Mouse (Mus musculus) hindbrain, embryonic 13.5 days (tissue): ENCODE data around the gene Cd4. TPM values are rescaled to one million over a fixed set of nuclear protein-coding genes. Genes with fewer than 3 reads are reported as not detected.

Experiments
- ATAC-seq: fragments of 200-750 bp; cut with Nextera tagmentation; 2 replicates; pipeline ENCODE4 v1.8.0; 2017; ENCODE audit warnings: moderate TSS enrichment; ENCODE audit not compliant: low FRiP score
- H3K27ac ChIP-seq: fragments of 300-500 bp; sonication (generic); 2 replicates; pipeline ENCODE4 v1.5.1; 2015; ENCODE audit warnings: inconsistent platforms, mild to moderate bottlenecking, moderate library complexity
- H3K27me3 ChIP-seq: fragments of 300-500 bp; sonication (generic); 2 replicates; pipeline ENCODE4 v1.6.1; 2015; ENCODE audit warnings: mild to moderate bottlenecking, inconsistent platforms
- H3K36me3 ChIP-seq: fragments of 300-500 bp; sonication (generic); 2 replicates; pipeline ENCODE4 v1.6.1; 2015; ENCODE audit warnings: mild to moderate bottlenecking, inconsistent platforms
- H3K4me1 ChIP-seq: fragments of 300-500 bp; sonication (generic); replicated peaks from 2 replicates; pipeline ENCODE4 v1.6.1; 2015; ENCODE audit warnings: inconsistent platforms
- H3K4me2 ChIP-seq: fragments of 300-500 bp; sonication (generic); 2 replicates; pipeline ENCODE4 v1.6.1; 2015; ENCODE audit warnings: inconsistent platforms, mild to moderate bottlenecking, moderate library complexity
- H3K4me3 ChIP-seq: fragments of 300-500 bp; sonication (generic); 2 replicates; pipeline ENCODE4 v1.5.1; 2015; ENCODE audit warnings: mild to moderate bottlenecking, inconsistent platforms
- H3K9ac ChIP-seq: fragments of 300-500 bp; sonication (generic); 2 replicates; pipeline ENCODE4 v1.6.1; 2015; ENCODE audit warnings: mild to moderate bottlenecking, inconsistent platforms
- H3K9me3 ChIP-seq: fragments of 300-500 bp; sonication (generic); 2 replicates; pipeline ENCODE4 v1.6.1; 2016; ENCODE audit warnings: inconsistent platforms
- WGBS: fragments of 180-500 bp; shearing (Covaris S2); methylation state at CpG from one replicate; pipeline ENCODE4 v1.1.7; 2015; 5-methylcytosine and 5-hydroxymethylcytosine counted together
- polyA plus RNA-seq: library from polyadenylated mRNA; unstranded; fragments of >200 nt; fragmentation: Nextera tagmentation; extraction: Ambion mirVana; gene quantifications from 2 replicates; pipeline ENCODE4 v1.2.1, GENCODE M21; 2015

Gene Cd4
- polyA plus RNA-seq, 1 experiment from 2014 or later, result 0.19 TPM

- H3K27me3 ChIP-seq, result no peaks in the 10 kb centered on the region
Measured at GRCm38 (mm10) chr6:124920318-124921085, 32.5 kb upstream of the Cd4 start.

DNA sequence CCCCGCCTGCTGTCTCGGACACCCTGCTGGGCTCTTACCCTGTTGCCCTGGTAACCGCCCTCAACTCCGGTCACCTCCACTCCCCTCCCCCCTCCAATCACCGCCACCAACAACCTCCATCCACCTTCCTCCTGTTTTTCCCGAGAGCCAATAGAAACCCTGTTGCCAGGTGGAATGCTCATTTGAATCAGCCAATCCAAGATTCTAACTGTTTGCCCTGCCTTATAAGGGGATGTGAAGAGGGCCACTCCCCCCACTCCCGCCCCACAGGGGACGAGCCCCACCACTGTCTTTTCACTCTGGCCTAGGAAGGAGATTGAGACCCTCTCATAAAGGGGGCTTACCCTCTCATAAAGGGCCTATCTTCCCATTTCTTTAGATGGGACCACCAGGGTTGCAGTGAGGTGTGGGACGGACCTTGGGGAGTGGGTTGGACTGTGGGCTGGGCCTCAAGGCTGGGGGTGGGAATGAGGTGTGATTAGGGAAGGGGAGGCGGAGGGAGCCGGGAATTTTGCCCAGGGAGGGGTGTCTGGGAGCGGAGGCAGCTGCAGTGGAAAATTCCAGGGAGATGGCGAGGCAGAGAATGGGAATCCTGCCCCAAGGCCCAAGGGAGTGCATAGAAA is 31.8 kb upstream of the Cd4 start, which contains the start of gene Ptms:
Ptms (minus strand) TSS at position 409 of the 623 bp plus-strand sequence.
- ATAC-seq, result peak; percentile 85
- Histone ChIP-seq H3K4me1 (peaks cover 48% of the 10 kb centered on the region), H3K9me3 (no peaks in the 10 kb centered on the region), H3K4me3 (peak within 1 kb of the TSS; percentile 93), H3K4me2 (peak within 1 kb of the TSS; percentile 100), H3K27me3 (no peaks in the 10 kb centered on the region), H3K27ac (peak within 1 kb of the TSS; percentile 100), H3K36me3 (peaks cover 2% of the 10 kb centered on the region), H3K9ac (peak within 1 kb of the TSS; percentile 100)
- under 1% methylated on average over 13 of the region's 13 CpGs for WGBS

More at GRCm38 (mm10) chr6:124920318-124921085, 32.5 kb upstream of the Cd4 start:
- Histone ChIP-seq H3K4me3 (peak overlapping the region; percentile 93), H3K27ac (peak overlapping the region; percentile 100), H3K4me2 (peak overlapping the region; percentile 100), H3K9ac (peak overlapping the region; percentile 63), H3K4me1 (peaks cover 46% of the 10 kb centered on the region), H3K36me3 (no peaks in the 10 kb centered on the region), H3K9me3 (no peaks in the 10 kb centered on the region)
- no peak for ATAC-seq
- WGBS, result 24% methylated on average over 9 of the region's 9 CpGs

- peak overlapping the region; percentile 93 for H3K4me3 ChIP-seq
- peak overlapping the region; percentile 100 for H3K27ac ChIP-seq
- no peaks in the 10 kb centered on the region for H3K9me3 ChIP-seq
- 15% methylated on average over 13 of the region's 14 CpGs for WGBS
- peaks cover 56% of the 10 kb centered on the region for H3K4me1 ChIP-seq
- no peaks in the 10 kb centered on the region for H3K27me3 ChIP-seq
- H3K9ac ChIP-seq, result peak overlapping the region; percentile 100
- no peak for ATAC-seq
- peak overlapping the region; percentile 100 for H3K4me2 ChIP-seq
- H3K36me3 ChIP-seq, result peaks cover 10% of the 10 kb centered on the region
Measured at GRCm38 (mm10) chr6:124918890-124919627, 31.0 kb upstream of the Cd4 start.

DNA sequence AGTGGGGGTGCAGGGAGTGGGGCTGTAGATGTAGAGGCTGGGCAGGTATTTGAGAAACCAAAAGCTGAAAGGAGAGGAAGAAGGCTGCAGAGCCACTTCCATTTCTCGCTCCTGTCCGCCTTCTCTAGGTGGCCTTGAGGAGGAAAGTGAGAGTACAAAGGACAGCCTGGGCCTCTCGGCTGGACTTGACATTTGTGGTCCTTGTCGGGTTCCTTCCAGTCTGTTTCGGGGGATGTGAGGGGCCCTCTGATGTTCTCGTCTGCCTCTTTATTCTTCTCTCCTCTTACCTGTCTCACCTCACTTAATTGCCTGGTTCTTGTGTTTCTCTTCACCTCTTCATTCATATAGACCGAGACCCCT is 30.3 kb upstream of the Cd4 start:
- Histone ChIP-seq H3K9me3 (no peaks in the 10 kb centered on the region), H3K27me3 (no peaks in the 10 kb centered on the region), H3K4me1 (peaks cover 63% of the 10 kb centered on the region), H3K4me3 (peak overlapping the region; percentile 93), H3K4me2 (peak overlapping the region; percentile 100), H3K36me3 (peaks cover 17% of the 10 kb centered on the region), H3K9ac (peak overlapping the region; percentile 100), H3K27ac (peak overlapping the region; percentile 100)
- no peak for ATAC-seq
- WGBS, result 3% methylated on average over 7 of the region's 7 CpGs

DNA sequence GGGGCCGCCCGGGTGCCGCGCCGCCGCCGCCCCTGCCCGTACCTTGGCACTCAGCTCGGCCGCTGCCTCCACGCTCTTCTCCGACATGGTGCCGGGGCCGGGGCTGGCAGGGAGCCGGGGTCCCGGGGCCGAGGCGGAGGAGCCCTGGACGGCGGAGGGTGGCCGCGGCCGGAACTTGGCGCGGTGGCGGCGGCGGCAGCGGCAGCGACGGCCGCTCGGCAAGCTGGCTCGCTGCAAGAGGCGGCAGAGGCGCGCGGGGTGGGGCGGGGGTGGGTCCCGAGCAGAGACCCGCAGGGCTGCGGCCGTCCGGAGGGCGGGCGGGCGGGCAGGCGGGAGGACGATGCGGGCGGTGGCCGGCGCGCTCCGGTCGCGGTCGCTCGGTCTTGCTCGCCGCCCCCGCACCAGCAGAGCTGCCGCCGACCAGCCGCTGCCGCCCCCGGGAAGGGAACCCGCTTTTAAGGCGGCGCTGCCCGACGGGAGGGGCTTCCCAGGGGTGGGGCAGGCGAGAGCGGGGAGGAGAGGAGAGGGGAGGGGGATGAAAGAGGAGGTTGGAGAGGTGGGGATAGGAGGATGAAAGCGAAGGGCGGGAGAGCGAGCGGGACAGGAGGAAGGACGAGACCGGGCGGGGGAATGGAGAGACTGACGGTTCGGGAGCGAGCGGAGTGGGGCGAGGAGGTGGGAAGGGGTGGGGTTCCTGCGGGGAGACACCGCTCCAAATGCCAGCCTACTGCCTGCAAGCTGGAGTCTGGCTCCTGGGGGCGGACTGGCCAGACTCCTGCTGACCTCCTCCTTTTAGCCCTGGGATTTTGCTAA is 29.7 kb upstream of the Cd4 start:
- H3K4me1 ChIP-seq, result peaks cover 69% of the 10 kb centered on the region

GRCm38 (mm10) chr6:124916695-124917517 is 28.9 kb upstream of the Cd4 start:
- Histone ChIP-seq H3K4me1 (peaks cover 70% of the 10 kb centered on the region), H3K9ac (peak overlapping the region; percentile 100), H3K36me3 (peaks cover 27% of the 10 kb centered on the region), H3K4me2 (peak overlapping the region; percentile 100), H3K27ac (peak overlapping the region; percentile 100), H3K27me3 (no peaks in the 10 kb centered on the region), H3K4me3 (peak overlapping the region; percentile 93), H3K9me3 (no peaks in the 10 kb centered on the region)
- peak; percentile 40 for ATAC-seq
- under 1% methylated on average over 40 of the region's 67 CpGs for whole genome bisulfite sequencing

More for the DNA sequence above, 29.7 kb upstream of the Cd4 start:
- ATAC-seq, result peak; percentile 69
- peaks cover 23% of the 10 kb centered on the region for H3K36me3 ChIP-seq
- H3K9me3 ChIP-seq, result no peaks in the 10 kb centered on the region
- peak overlapping the region; percentile 100 for H3K4me2 ChIP-seq
- peak overlapping the region; percentile 100 for H3K9ac ChIP-seq
- WGBS, result under 1% methylated on average over 76 of the region's 89 CpGs
- peak overlapping the region; percentile 100 for H3K27ac ChIP-seq
- no peaks in the 10 kb centered on the region for H3K27me3 ChIP-seq
- H3K4me3 ChIP-seq, result peak overlapping the region; percentile 93

- H3K4me2 ChIP-seq, result peak overlapping the region; percentile 100
- no peak for ATAC-seq
- H3K4me3 ChIP-seq, result peak overlapping the region; percentile 93
- 3% methylated on average over 12 of the region's 12 CpGs for WGBS
- H3K36me3 ChIP-seq, result peaks cover 27% of the 10 kb centered on the region
- H3K27me3 ChIP-seq, result no peaks in the 10 kb centered on the region
- H3K4me1 ChIP-seq, result peaks cover 68% of the 10 kb centered on the region
- peak overlapping the region; percentile 100 for H3K27ac ChIP-seq
- H3K9me3 ChIP-seq, result no peaks in the 10 kb centered on the region
- H3K9ac ChIP-seq, result peak overlapping the region; percentile 100
Measured at GRCm38 (mm10) chr6:124915942-124916694, 28.1 kb upstream of the Cd4 start.

DNA sequence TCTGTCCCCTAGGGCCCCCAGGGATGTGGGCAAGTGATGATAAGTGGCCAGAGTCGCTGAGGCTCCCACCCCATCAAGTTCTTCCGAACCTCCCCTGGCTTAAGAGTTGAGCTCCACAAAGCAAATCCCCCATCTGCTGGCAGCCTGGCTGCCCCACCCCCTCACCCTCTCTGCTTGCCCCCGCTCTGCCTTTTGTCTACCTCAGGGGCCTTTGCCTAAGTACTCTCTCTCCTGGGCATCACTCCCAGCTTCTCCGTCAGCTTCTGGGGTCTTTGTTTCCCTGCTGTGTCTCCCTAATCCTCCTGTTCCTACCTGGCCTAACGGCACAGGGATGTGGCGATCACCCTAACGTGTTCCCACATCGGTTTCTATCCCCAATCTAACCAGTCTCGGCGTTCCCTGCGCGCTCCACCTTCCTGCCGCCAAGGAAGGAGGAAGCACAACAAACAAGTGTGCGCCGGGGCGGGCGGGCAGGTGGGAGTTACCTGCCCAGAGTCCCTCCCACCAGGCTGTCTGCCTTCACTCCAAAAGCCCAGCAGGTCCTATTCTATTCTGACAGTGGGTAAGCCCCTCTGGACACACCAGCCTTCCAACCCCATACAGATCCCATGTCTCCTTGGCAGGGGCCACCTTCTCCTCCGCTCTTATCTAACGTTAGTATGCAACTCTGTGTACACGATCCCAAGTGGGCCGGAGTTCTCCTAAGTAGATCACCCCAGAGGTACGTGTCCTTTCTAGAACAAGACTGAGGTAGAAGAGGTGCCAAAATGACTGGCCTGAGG is 27.3 kb upstream of the Cd4 start:
- 9% methylated on average over 22 of the region's 22 CpGs for whole genome bisulfite sequencing
- H3K4me2 ChIP-seq, result peak overlapping the region; percentile 100
- H3K4me3 ChIP-seq, result peak overlapping the region; percentile 93
- peak overlapping the region; percentile 100 for H3K9ac ChIP-seq
- ATAC-seq, result no peak
- no peaks in the 10 kb centered on the region for H3K27me3 ChIP-seq
- peak overlapping the region; percentile 100 for H3K27ac ChIP-seq
- H3K4me1 ChIP-seq, result peaks cover 67% of the 10 kb centered on the region
- peaks cover 27% of the 10 kb centered on the region for H3K36me3 ChIP-seq
- H3K9me3 ChIP-seq, result no peaks in the 10 kb centered on the region

DNA sequence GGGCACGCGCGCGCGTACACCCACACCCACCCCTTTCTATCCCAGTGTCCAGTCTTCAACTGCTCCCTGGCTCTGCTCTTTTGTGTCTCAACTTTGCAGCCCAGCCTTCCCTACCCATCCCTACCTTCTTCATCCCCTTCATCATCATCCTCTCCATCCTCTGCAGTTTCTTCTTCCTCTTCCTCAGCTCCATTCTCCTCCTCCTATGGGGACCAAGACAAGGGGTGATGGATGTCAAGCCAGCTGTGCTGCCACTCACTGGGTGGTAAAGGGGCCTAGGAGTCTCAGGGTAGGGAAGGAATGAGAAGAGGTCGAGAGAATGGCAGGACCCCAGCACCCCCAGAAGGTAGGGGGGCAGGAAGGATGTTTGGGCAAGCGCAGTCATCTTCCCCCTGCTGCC is 26.5 kb upstream of the Cd4 start:
- Histone ChIP-seq H3K9ac (peak overlapping the region; percentile 100), H3K4me1 (peaks cover 69% of the 10 kb centered on the region), H3K27me3 (peaks cover 5% of the 10 kb centered on the region; the same call in 1 of the 2 replicates), H3K4me3 (peak overlapping the region; percentile 93), H3K4me2 (peak overlapping the region; percentile 100), H3K36me3 (peaks cover 27% of the 10 kb centered on the region), H3K27ac (peak overlapping the region; percentile 100), H3K9me3 (no peaks in the 10 kb centered on the region)
- 83% methylated on average over 7 of the region's 7 CpGs for WGBS
- no peak for ATAC-seq
